Mouse (Mus musculus): ENCODE measurements around the gene Ddx23.

- TF ChIP-seq EP300 (IDR thresholded peaks at IDR 0.05; ENCODE audit: low read depth) (no peak), CTCF (IDR thresholded peaks at IDR 0.05; ENCODE audit: low read depth) (no peak)
Measured at GRCm38 (mm10) chr15:98683177-98683576, 20.5 kb upstream of the Ddx23 start.

All from heart, postnatal 0 days (tissue).